Mouse (Mus musculus) liver, postnatal 0 days (tissue): ENCODE data around the gene Rpl10a. TPM values are rescaled to one million over a fixed set of nuclear protein-coding genes. Genes with fewer than 3 reads are reported as not detected.
"Not testable (repeated sequence)": the region's sequence is repeated elsewhere in the genome, so short reads cannot be mapped to it uniquely, and the experiment has no call there.

Source experiments
- ATAC-seq: fragments of 200-750 bp; cut with Nextera tagmentation; 2 replicates; pipeline ENCODE4 v1.8.0; 2017; ENCODE audit warnings: mild to moderate bottlenecking, moderate library complexity
- DNase-seq: peaks from one replicate; pipeline ENCODE4 v3.0.0-alpha.2; 2016
- H3K27ac ChIP-seq: fragments of 300-500 bp; sonication (generic); 2 replicates; pipeline ENCODE4 v1.5.1; 2014; ENCODE audit warnings: antibody characterized with exemption, moderate library complexity, mild to moderate bottlenecking, low read depth
- H3K27me3 ChIP-seq: fragments of 300-500 bp; sonication (generic); 2 replicates; pipeline ENCODE4 v1.6.1; 2014; ENCODE audit warnings: low read length, control low read depth, mixed read lengths; ENCODE audit not compliant: insufficient read depth
- H3K36me3 ChIP-seq: fragments of 300-500 bp; sonication (generic); replicated peaks from 2 replicates; pipeline ENCODE4 v1.6.1; 2014; ENCODE audit warnings: mild to moderate bottlenecking, control low read depth, low read length, moderate library complexity, mixed read lengths; ENCODE audit not compliant: insufficient read depth
- H3K4me1 ChIP-seq: fragments of 300-500 bp; sonication (generic); 2 replicates; pipeline ENCODE4 v1.6.1; 2014; ENCODE audit warnings: antibody characterized with exemption, mild to moderate bottlenecking, control low read depth; ENCODE audit not compliant: insufficient read depth
- H3K4me2 ChIP-seq: fragments of 300-500 bp; sonication (generic); 2 replicates; pipeline ENCODE4 v1.6.1; 2014; ENCODE audit warnings: low read depth, mild to moderate bottlenecking, low read length, moderate library complexity, mixed read lengths
- H3K4me3 ChIP-seq: fragments of 300-500 bp; sonication (generic); 2 replicates; pipeline ENCODE4 v1.5.1; 2014; ENCODE audit warnings: low read depth, low read length
- H3K9ac ChIP-seq: fragments of 300-500 bp; sonication (generic); replicated peaks from 2 replicates; pipeline ENCODE4 v1.6.1; 2014; ENCODE audit warnings: mild to moderate bottlenecking, moderate library complexity
- H3K9me3 ChIP-seq: fragments of 300-500 bp; sonication (generic); 2 replicates; pipeline ENCODE4 v1.6.1; 2016; ENCODE audit warnings: mild to moderate bottlenecking, control low read depth, low read length, mixed read lengths
- CTCF ChIP-seq: sonication (generic); IDR thresholded peaks from 2 replicates; pipeline ENCODE4 v1.5.1; 2016; ENCODE audit warnings: antibody characterized with exemption, low read depth
- EP300 ChIP-seq: IDR thresholded peaks from 2 replicates; pipeline ENCODE4 v1.6.1; 2016; ENCODE audit warnings: antibody characterized with exemption, low read depth, mild to moderate bottlenecking
- WGBS: fragments of 180-500 bp; shearing (Covaris S2); extraction: QIAGEN DNeasy Blood & Tissue Kit; methylation state at CpG from one replicate; pipeline ENCODE4 v1.1.7; 2014; ENCODE audit not compliant: insufficient replicate concordance; 5-methylcytosine and 5-hydroxymethylcytosine counted together
- polyA plus RNA-seq: library from polyadenylated mRNA; unstranded; fragments of >200 nt; fragmentation: Nextera tagmentation; extraction: Ambion mirVana; gene quantifications from 2 replicates; pipeline ENCODE4 v1.2.1, GENCODE M21; 2015

Gene Rpl10a
- polyA plus RNA-seq, 1 experiment from 2014 or later = 296 TPM

DNA sequence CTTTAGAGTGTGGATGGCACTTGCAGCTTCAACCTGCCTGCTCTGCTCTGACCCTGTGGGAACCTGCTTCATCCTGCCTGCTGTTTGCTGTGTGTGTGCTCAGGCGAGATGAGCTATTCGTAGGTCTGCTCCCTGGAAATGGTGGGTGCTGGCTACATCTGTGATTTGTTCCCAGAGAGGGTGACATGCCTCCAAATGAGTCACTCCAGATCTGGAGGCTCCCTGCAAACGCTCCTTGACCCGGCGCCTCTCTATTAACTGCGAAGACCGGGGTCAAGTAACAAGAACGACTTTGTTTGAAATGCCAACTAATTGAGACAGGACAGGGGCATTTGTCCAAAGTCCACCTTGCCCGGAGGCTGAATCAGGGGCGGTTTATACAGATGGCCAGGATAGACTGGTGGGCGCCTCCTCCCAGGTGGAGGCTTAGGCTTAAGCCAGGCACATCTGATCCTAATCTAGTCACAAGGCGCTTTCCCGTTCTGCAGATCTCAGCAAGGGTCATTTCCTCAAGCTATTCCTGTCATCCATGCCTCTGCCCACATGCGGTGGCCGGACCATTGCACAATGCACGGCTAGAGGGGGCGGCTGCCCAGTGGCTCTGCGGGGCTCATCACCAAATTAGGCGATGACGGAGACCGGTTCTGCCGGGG, 472 bp upstream of the Rpl10a start:
- H3K27ac ChIP-seq = peak overlapping the region; percentile 91
- H3K27me3 ChIP-seq = no peaks in the 10 kb centered on the region
- no peak for DNase-seq
- H3K9ac ChIP-seq = peak overlapping the region; percentile 87
- WGBS = 24% methylated on average over 22 of the region's 22 CpGs
- TF ChIP-seq EP300 (no peak), CTCF (no peak)
- peaks cover 20% of the 10 kb centered on the region for H3K36me3 ChIP-seq
- H3K4me2 ChIP-seq = peak overlapping the region; percentile 78
- H3K4me3 ChIP-seq = peak overlapping the region; percentile 62
- H3K9me3 ChIP-seq = no peaks in the 10 kb centered on the region
- ATAC-seq = peak; percentile 44
- peaks cover 18% of the 10 kb centered on the region for H3K4me1 ChIP-seq

DNA sequence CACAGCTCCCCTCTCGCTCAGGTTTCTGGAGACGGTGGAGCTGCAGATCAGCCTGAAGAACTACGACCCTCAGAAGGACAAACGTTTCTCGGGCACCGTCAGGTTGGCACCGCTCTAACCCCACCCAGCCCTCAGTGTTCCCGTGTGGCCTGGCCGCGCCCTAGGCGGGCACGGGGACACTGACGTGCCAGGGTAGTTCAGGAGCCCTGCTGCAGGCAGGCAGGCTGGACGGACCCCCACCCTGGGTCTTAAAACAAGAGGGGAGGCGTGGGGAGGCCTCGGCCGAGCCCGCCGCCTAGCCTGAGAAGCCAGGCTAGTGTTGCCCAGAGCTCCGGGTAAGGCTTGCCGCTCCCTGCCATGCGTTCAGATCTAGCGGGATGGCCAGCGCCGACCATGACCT, 675 bp downstream of the Rpl10a start:
- TF ChIP-seq CTCF (no peak), EP300 (no peak)
- ATAC-seq (peak; percentile 39), DNase-seq (no peak)
- under 1% methylated on average over 18 of the region's 25 CpGs for WGBS
- Histone ChIP-seq H3K4me3 (peak overlapping the region; percentile 62), H3K9ac (peak overlapping the region; percentile 87), H3K27ac (peak overlapping the region; percentile 91), H3K36me3 (peaks cover 18% of the 10 kb centered on the region), H3K27me3 (no peaks in the 10 kb centered on the region), H3K9me3 (no peaks in the 10 kb centered on the region), H3K4me2 (peak overlapping the region; percentile 78), H3K4me1 (peaks cover 18% of the 10 kb centered on the region)

- H3K4me3 ChIP-seq = peak overlapping the region; percentile 62
- peak overlapping the region; percentile 78 for H3K4me2 ChIP-seq
- H3K27me3 ChIP-seq = no peaks in the 10 kb centered on the region
- DNase-seq (no peak), ATAC-seq (no peak)
- H3K27ac ChIP-seq = peak overlapping the region; percentile 91
- TF ChIP-seq CTCF (no peak), EP300 (no peak)
- H3K9me3 ChIP-seq = no peaks in the 10 kb centered on the region
- H3K4me1 ChIP-seq = peaks cover 18% of the 10 kb centered on the region
- peaks cover 18% of the 10 kb centered on the region for H3K36me3 ChIP-seq
- WGBS = 7% methylated on average over 4 of the region's 4 CpGs
- H3K9ac ChIP-seq = peak overlapping the region; percentile 87
These were observed 1.4 kb downstream of the Rpl10a start for GRCm38 (mm10) chr17:28329503-28330231.

- H3K4me1 ChIP-seq = peaks cover 18% of the 10 kb centered on the region
These were observed 1.9 kb downstream of the Rpl10a start for GRCm38 (mm10) chr17:28330232-28330546.

GRCm38 (mm10) chr17:28330590-28330989, 2.3 kb downstream of the Rpl10a start:
- ATAC-seq, H3K27me3 ChIP-seq, H3K9ac ChIP-seq, H3K27ac ChIP-seq, H3K4me2 ChIP-seq, H3K9me3 ChIP-seq, DNase-seq: not testable (repeated sequence)
- peaks cover 18% of the 10 kb centered on the region for H3K36me3 ChIP-seq
- peaks cover 18% of the 10 kb centered on the region for H3K4me1 ChIP-seq
- peak overlapping the region; percentile 62; the same call in 1 of the 2 replicates for H3K4me3 ChIP-seq
- 73% methylated on average over 6 of the region's 8 CpGs for WGBS

More at GRCm38 (mm10) chr17:28330232-28330546, 1.9 kb downstream of the Rpl10a start:
- peak overlapping the region; percentile 78 for H3K4me2 ChIP-seq
- TF ChIP-seq CTCF = no peak
- TF ChIP-seq EP300 = no peak
- ATAC-seq = no peak
- no peaks in the 10 kb centered on the region for H3K9me3 ChIP-seq
- 32% methylated on average over 2 of the region's 2 CpGs for WGBS
- peak overlapping the region; percentile 62 for H3K4me3 ChIP-seq
- peaks cover 18% of the 10 kb centered on the region for H3K36me3 ChIP-seq
- H3K27ac ChIP-seq = no peak overlapping the region
- peak overlapping the region; percentile 87 for H3K9ac ChIP-seq
- DNase-seq = no peak
- H3K27me3 ChIP-seq = no peaks in the 10 kb centered on the region

GRCm38 (mm10) chr17:28331241-28332112, 3.2 kb downstream of the Rpl10a start:
- DNase-seq (no peak), ATAC-seq (no peak)
- Histone ChIP-seq H3K27me3 (no peaks in the 10 kb centered on the region), H3K27ac (peak overlapping the region; percentile 13; the same call in 1 of the 2 replicates), H3K4me3 (no peak overlapping the region), H3K36me3 (peaks cover 18% of the 10 kb centered on the region), H3K4me1 (peaks cover 18% of the 10 kb centered on the region), H3K9me3 (no peaks in the 10 kb centered on the region), H3K4me2 (no peak overlapping the region), H3K9ac (no peak overlapping the region)
- no peak for TF ChIP-seq CTCF
- no peak for TF ChIP-seq EP300
- WGBS = 50% methylated on average over 5 of the region's 7 CpGs
